Mouse (Mus musculus): ENCODE data around the gene Olfr1160. TPM values are rescaled to one million over a fixed set of nuclear protein-coding genes. Genes with fewer than 3 reads are reported as not detected.
"Not testable (repeated sequence)": the region's sequence is repeated elsewhere in the genome, so short reads cannot be mapped to it uniquely, and the experiment has no call there.

Gene Olfr1160
- not detected for total RNA-seq (2021)

DNA sequence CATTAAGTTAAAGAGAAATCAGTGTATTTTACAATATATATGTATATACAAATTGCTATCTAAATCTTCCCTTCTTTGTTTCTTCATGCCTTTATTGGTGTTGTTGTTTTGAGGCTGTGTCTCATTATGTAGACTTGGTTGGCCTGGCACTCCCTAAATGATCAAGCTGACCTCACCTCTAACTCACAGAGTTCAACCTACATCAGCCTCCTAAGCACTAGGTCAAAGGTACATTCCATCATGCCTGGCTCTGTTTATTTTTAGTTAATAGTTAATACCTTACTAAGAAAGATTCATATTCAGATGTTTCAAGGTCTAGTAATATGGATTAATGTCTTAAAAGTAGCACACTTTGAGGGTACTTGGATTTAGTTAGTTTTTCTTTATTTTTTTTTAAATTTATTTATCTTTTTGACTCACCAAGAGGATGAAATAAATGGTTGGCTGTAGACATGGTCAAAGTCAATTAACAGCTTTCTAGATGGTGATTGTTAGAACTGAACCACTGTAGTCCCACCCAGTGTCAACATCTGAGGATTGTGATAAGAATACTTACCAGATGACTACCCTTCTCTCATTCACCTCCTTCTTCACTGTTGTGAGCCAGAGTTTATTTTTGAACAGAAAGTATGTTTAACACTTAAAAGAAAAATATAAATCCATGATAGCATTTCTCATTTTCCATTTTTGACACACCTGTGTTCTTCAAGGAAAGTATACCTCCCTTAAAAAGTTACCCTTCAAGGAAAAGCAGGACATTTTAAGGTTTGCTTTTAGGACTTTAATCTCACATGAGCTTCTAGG is at the start of gene Olfr1160:
Olfr1160 (minus strand) TSS at position 754 of the 804 bp plus-strand sequence.
- DNase-seq, result no peak
- intact Hi-C loops (cut with DNase I), result no loop called here

DNA sequence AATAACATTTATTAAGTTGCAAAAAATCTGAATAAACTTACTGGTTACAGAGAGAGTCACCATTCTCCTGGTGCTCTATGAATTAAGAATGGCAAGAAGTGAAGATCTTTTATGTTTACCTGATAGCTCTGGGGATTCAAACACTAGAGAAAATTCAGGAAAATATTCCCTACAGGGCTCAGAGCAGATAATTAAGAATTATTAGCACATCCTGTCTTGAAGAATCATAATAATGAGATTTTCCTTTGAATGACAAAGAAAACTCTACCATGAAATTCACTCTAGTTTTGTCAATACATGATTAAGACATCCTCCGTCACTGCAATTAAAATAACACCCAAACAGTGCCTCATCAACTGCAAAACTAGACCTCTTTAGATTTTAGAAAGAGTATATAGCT is 43.0 kb upstream of the Olfr1160 start, which contains the start of gene Olfr1162:
Olfr1162 (minus strand) TSS at position 101 of the 400 bp plus-strand sequence.
- DNase-seq, result no peak
- intact Hi-C loops (cut with DNase I), result no loop called here

DNA sequence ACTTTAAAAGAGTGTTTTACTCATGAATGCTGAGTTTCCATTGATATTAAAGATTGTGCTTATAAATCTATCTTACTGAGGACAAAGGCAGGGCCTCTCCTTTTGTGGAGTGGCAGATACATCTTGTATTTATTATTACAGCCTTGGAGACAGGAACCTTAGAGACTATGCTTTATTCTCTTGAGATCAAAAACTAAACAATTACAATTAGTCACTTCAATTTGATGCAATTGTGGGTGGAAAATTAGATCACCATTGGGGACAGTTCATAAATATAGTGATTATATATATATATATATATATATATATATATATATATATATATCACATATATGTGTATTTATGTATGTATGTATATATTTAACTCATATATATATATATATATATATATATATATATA is 29.5 kb upstream of the Olfr1160 start, which contains the start of gene Olfr73:
Olfr73 (minus strand) TSS at position 101 of the 400 bp plus-strand sequence.
- intact Hi-C loops (cut with DNase I), result no loop called here
- no peak for DNase-seq

DNA sequence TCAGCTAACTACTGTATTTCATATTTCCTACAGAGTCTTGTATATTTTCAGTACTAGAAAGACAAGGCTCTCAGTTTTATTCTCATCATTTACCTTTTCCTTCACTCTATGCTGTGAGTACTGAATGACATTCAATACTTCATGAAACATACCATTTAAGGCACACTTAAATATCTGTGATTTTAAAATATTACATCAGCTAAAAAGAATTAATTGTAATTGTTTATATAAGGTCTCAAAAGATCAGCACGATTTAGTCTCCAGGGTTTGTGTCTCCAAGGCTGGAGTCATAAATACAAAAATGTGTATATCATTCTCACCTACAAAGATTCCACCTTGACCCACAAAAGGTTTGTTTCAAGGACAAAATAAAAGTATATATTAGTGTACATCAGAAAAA is 14.4 kb upstream of the Olfr1160 start, which contains the start of gene Olfr1161:
Olfr1161 (plus strand) TSS at position 301 of the 400 bp plus-strand sequence.
- intact Hi-C loops (cut with DNase I); DNase-seq: not testable (repeated sequence)

DNA sequence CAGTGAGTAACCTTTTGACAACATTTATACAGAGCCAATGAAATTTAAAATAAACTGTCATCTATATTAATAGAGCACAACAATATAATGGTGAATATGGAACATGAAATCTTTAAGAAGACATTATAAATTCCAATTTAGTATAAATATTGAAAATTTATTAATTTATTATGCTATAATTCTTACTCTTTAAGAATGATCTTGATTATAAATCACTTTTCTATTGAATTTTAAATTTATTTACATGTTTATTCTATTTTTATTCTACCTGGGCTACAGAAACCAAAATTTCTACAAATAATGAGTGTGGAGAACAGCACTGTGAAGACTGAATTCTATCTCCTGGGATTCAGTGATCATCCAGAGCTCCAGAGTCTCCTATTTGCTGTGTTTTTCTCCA is 18.3 kb downstream of the Olfr1160 start, which contains the start of gene Olfr1158:
Olfr1158 (plus strand) TSS at position 301 of the 400 bp plus-strand sequence.
- intact Hi-C loops (cut with DNase I), result no loop called here
- DNase-seq, result no peak

DNA sequence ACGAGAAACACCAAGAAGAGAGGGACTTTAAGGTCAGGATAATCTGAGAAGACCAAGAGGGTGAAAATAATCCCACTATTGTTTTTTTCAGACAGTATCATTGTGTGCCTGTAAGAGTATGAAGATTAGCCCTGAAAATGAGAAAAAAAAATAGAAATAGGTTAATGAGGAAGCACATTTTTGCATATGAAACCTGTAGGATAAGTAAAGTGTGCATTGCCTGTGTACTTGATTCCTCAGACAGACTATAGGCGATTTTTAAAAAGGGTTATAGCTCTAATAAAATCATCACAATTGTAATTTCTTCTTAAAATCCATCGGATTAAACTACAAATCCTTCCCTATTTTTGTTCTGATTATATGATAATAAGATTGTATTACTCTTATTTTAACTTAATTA is 33.5 kb downstream of the Olfr1160 start, which contains the start of gene Olfr74:
Olfr74 (minus strand) TSS at position 101 of the 400 bp plus-strand sequence.
- intact Hi-C loops (cut with DNase I), result no loop called here
- no peak for DNase-seq

DNA sequence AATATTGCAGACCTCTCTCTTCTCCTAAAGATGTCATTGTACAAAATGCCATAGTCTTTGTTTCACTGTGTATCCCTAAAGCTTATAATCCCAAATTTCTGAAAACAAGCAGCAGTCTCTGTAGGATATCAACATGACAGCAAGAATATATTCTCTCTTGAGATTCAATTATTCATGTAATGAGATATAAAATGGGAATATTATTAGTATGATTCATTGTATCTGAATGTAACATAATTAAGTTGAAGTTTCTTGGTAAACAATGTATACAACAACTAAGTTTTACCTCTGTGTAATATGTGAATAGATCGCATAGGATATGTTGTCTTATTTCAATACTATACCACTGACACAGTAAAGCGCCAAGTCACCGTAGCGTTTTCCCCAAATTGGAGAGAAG is 39.9 kb downstream of the Olfr1160 start, which contains the start of gene Olfr1157:
Olfr1157 (minus strand) TSS at position 101 of the 400 bp plus-strand sequence.
- intact Hi-C loops (cut with DNase I), result no loop called here

DNA sequence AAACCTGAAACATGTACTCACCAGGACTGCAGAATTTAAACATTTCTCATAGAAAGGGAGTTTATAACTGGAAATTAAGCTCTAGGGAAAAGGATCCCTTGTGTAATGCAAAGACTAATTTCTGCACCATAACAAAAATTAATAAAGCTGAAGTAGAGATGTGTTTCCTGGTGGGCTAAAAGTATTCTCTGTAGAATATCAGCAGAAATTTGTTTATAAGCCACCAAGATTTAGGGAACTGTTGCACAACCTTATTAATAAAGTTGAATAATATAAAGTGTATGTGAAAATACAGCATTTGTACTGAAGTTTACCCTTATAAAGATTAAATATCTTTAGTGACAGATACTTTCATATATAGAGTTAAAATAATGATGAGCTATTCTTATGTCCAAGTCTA is 55.1 kb downstream of the Olfr1160 start, which contains the start of gene Olfr1156:
Olfr1156 (minus strand) TSS at position 101 of the 400 bp plus-strand sequence.
- intact Hi-C loops (cut with DNase I), result no loop called here
- no peak for DNase-seq

More for the DNA sequence above, 39.9 kb downstream of the Olfr1160 start, which contains the start of gene Olfr1157:
- DNase-seq, result no peak

Other genes starting within 250 kb of the Olfr1160 start
- not detected for gene Olfr152, start 228.8 kb downstream of the Olfr1160 start, total RNA-seq (2021)
- not detected for gene Olfr1143, start 207.7 kb downstream of the Olfr1160 start, total RNA-seq (2021)
- not detected for gene Olfr1145, start 198.4 kb downstream of the Olfr1160 start, total RNA-seq (2021)
- not detected for gene Olfr1148, start 177.7 kb downstream of the Olfr1160 start, total RNA-seq (2021)
- gene Olfr1150-ps1, start 164.3 kb downstream of the Olfr1160 start, total RNA-seq (2021), result not detected
- not detected for gene Olfr1151, start 152.4 kb downstream of the Olfr1160 start, total RNA-seq (2021)
- gene Olfr1152, start 141.8 kb downstream of the Olfr1160 start, total RNA-seq (2021), result not detected
- gene Olfr1153, start 113.3 kb downstream of the Olfr1160 start, total RNA-seq (2021), result not detected
- gene Olfr1154, start 103.1 kb downstream of the Olfr1160 start, total RNA-seq (2021), result not detected
- not detected for gene Olfr1155, start 63.1 kb downstream of the Olfr1160 start, total RNA-seq (2021)
- gene Olfr1156, start 55.2 kb downstream of the Olfr1160 start, total RNA-seq (2021), result not detected
- not detected for gene Olfr1157, start 40.0 kb downstream of the Olfr1160 start, total RNA-seq (2021)
- not detected for gene Olfr74, start 33.6 kb downstream of the Olfr1160 start, total RNA-seq (2021)
- not detected for gene Olfr1158, start 18.2 kb downstream of the Olfr1160 start, total RNA-seq (2021)
- not detected for gene Olfr1161, start 14.5 kb upstream of the Olfr1160 start, total RNA-seq (2021)
- not detected for gene Olfr73, start 29.4 kb upstream of the Olfr1160 start, total RNA-seq (2021)
- not detected for gene Olfr1162, start 42.9 kb upstream of the Olfr1160 start, total RNA-seq (2021)
- not detected for gene Olfr1163, start 63.6 kb upstream of the Olfr1160 start, total RNA-seq (2021)
- not detected for gene Olfr1164, start 85.7 kb upstream of the Olfr1160 start, total RNA-seq (2021)
- not detected for gene Olfr1166, start 120.0 kb upstream of the Olfr1160 start, total RNA-seq (2021)
- gene Olfr1167, start 146.9 kb upstream of the Olfr1160 start, total RNA-seq (2021), result not detected
- gene Olfr1168, start 173.6 kb upstream of the Olfr1160 start, total RNA-seq (2021), result not detected
- gene Olfr1170, start 220.1 kb upstream of the Olfr1160 start, total RNA-seq (2021), result not detected